Mouse (Mus musculus): ENCODE measurements around the gene Nrros. TPM values are rescaled to one million over a fixed set of nuclear protein-coding genes. Genes with fewer than 3 reads are reported as not detected.
A peak's percentile ranks its signal among the peaks of the same experiment; 100 is the strongest.

Nrros gene
- total and polyA plus RNA-seq, 2 experiments: 4.1 to 5.9 TPM

GRCm38 (mm10) chr16:32167819-32168545 is 2.6 kb upstream of the Nrros start:
- peaks cover 6% of the 10 kb centered on the region; the same call in 1 of the 2 replicates for H3K4me1 ChIP-seq (ENCODE audit: control insufficient read depth, insufficient read depth, low read length)
- TF ChIP-seq CTCF (IDR thresholded peaks at IDR 0.05; ENCODE audit: low read depth, low read length): no peak
- no peak for TF ChIP-seq POLR2A (IDR thresholded peaks at IDR 0.05; ENCODE audit: extremely low read depth, insufficient read depth, low read length)
- H3K79me2 ChIP-seq (ENCODE audit: control insufficient read depth, insufficient read depth, low read length): no peaks in the 10 kb centered on the region
- H3K4me3 ChIP-seq (ENCODE audit: insufficient read depth, low read depth, low read length): no peak overlapping the region
- no peak overlapping the region for H3K9ac ChIP-seq (ENCODE audit: low read depth, low read length)
- no peaks in the 10 kb centered on the region for H3K36me3 ChIP-seq (ENCODE audit: control insufficient read depth, insufficient read depth, low read length)
- no peak for DNase-seq (ENCODE audit: extremely low read depth, low read depth, low spot score)
- no peaks in the 10 kb centered on the region for H3K27me3 ChIP-seq (ENCODE audit: control insufficient read depth, insufficient read depth, low read length)
- 97% methylated on average over 4 of the region's 4 CpGs for WGBS
- H3K27ac ChIP-seq (replicated peaks; ENCODE audit: insufficient read depth, low read depth, low read length): no peak overlapping the region

GRCm38 (mm10) chr16:32164396-32165027 is 882 bp downstream of the Nrros start:
- peak overlapping the region; percentile 73 for H3K9ac ChIP-seq (ENCODE audit: low read depth, low read length)
- H3K36me3 ChIP-seq (ENCODE audit: control insufficient read depth, insufficient read depth, low read length): no peaks in the 10 kb centered on the region
- H3K4me3 ChIP-seq (ENCODE audit: insufficient read depth, low read depth, low read length): peak overlapping the region; percentile 68
- peak overlapping the region; percentile 85 for H3K27ac ChIP-seq (replicated peaks; ENCODE audit: insufficient read depth, low read depth, low read length)
- 73% methylated on average over 19 of the region's 19 CpGs for WGBS
- no peaks in the 10 kb centered on the region for H3K79me2 ChIP-seq (ENCODE audit: control insufficient read depth, insufficient read depth, low read length)
- TF ChIP-seq POLR2A (IDR thresholded peaks at IDR 0.05; ENCODE audit: extremely low read depth, insufficient read depth, low read length) (no peak), CTCF (IDR thresholded peaks at IDR 0.05; ENCODE audit: low read depth, low read length) (no peak)
- H3K27me3 ChIP-seq (ENCODE audit: control insufficient read depth, insufficient read depth, low read length): no peaks in the 10 kb centered on the region
- no peak for DNase-seq (ENCODE audit: extremely low read depth, low read depth, low spot score)
- peaks cover 6% of the 10 kb centered on the region; the same call in 1 of the 2 replicates for H3K4me1 ChIP-seq (ENCODE audit: control insufficient read depth, insufficient read depth, low read length)

GRCm38 (mm10) chr16:32163891-32164290 is 1.5 kb downstream of the Nrros start:
- H3K27ac ChIP-seq (replicated peaks; ENCODE audit: insufficient read depth, low read depth, low read length): peak overlapping the region; percentile 0; the same call in 1 of the 2 replicates
- no peak for DNase-seq (ENCODE audit: extremely low read depth, low read depth, low spot score)
- H3K79me2 ChIP-seq (ENCODE audit: control insufficient read depth, insufficient read depth, low read length): no peaks in the 10 kb centered on the region
- H3K27me3 ChIP-seq (ENCODE audit: control insufficient read depth, insufficient read depth, low read length): no peaks in the 10 kb centered on the region
- H3K4me1 ChIP-seq (ENCODE audit: control insufficient read depth, insufficient read depth, low read length): peaks cover 6% of the 10 kb centered on the region; the same call in 1 of the 2 replicates
- no peak for TF ChIP-seq POLR2A (IDR thresholded peaks at IDR 0.05; ENCODE audit: extremely low read depth, insufficient read depth, low read length)
- TF ChIP-seq CTCF (IDR thresholded peaks at IDR 0.05; ENCODE audit: low read depth, low read length): no peak
- H3K4me3 ChIP-seq (ENCODE audit: insufficient read depth, low read depth, low read length): peak overlapping the region; percentile 68; the same call in 1 of the 2 replicates
- peak overlapping the region; percentile 25; the same call in 1 of the 2 replicates for H3K9ac ChIP-seq (ENCODE audit: low read depth, low read length)
- 73% methylated on average over 5 of the region's 5 CpGs for WGBS
- no peaks in the 10 kb centered on the region for H3K36me3 ChIP-seq (ENCODE audit: control insufficient read depth, insufficient read depth, low read length)

GRCm38 (mm10) chr16:32163392-32163791 is 2.0 kb downstream of the Nrros start:
- H3K9ac ChIP-seq (ENCODE audit: low read depth, low read length): 0 out of 2 replicates have a peak overlapping the region, but pooled peaks have one; percentile 41
- DNase-seq (ENCODE audit: extremely low read depth, low read depth, low spot score): peak; percentile 48
- TF ChIP-seq POLR2A (IDR thresholded peaks at IDR 0.05; ENCODE audit: extremely low read depth, insufficient read depth, low read length) (no peak), CTCF (IDR thresholded peaks at IDR 0.05; ENCODE audit: low read depth, low read length) (no peak)
- no peaks in the 10 kb centered on the region for H3K79me2 ChIP-seq (ENCODE audit: control insufficient read depth, insufficient read depth, low read length)
- H3K27me3 ChIP-seq (ENCODE audit: control insufficient read depth, insufficient read depth, low read length): no peaks in the 10 kb centered on the region
- WGBS: 46% methylated on average over 4 of the region's 4 CpGs
- H3K4me3 ChIP-seq (ENCODE audit: insufficient read depth, low read depth, low read length): peak overlapping the region; percentile 7
- H3K4me1 ChIP-seq (ENCODE audit: control insufficient read depth, insufficient read depth, low read length): peaks cover 6% of the 10 kb centered on the region; the same call in 1 of the 2 replicates
- no peaks in the 10 kb centered on the region for H3K36me3 ChIP-seq (ENCODE audit: control insufficient read depth, insufficient read depth, low read length)
- H3K27ac ChIP-seq (replicated peaks; ENCODE audit: insufficient read depth, low read depth, low read length): 0 out of 2 replicates have a peak overlapping the region, but pooled peaks have one; percentile 3

- no peak overlapping the region for H3K27ac ChIP-seq (replicated peaks; ENCODE audit: insufficient read depth, low read depth, low read length)
- H3K9ac ChIP-seq (ENCODE audit: low read depth, low read length): no peak overlapping the region
- no peaks in the 10 kb centered on the region for H3K79me2 ChIP-seq (ENCODE audit: control insufficient read depth, insufficient read depth, low read length)
- H3K36me3 ChIP-seq (ENCODE audit: control insufficient read depth, insufficient read depth, low read length): no peaks in the 10 kb centered on the region
- no peaks in the 10 kb centered on the region for H3K27me3 ChIP-seq (ENCODE audit: control insufficient read depth, insufficient read depth, low read length)
- no peak for TF ChIP-seq POLR2A (IDR thresholded peaks at IDR 0.05; ENCODE audit: extremely low read depth, insufficient read depth, low read length)
- TF ChIP-seq CTCF (IDR thresholded peaks at IDR 0.05; ENCODE audit: low read depth, low read length): no peak
- DNase-seq (ENCODE audit: extremely low read depth, low read depth, low spot score): no peak
- WGBS: 90% methylated on average over 9 of the region's 9 CpGs
- peaks cover 13% of the 10 kb centered on the region for H3K4me1 ChIP-seq (ENCODE audit: control insufficient read depth, insufficient read depth, low read length)
- H3K4me3 ChIP-seq (ENCODE audit: insufficient read depth, low read depth, low read length): no peak overlapping the region
Observed at GRCm38 (mm10) chr16:32160742-32161323, 4.6 kb downstream of the Nrros start.
